Mouse (Mus musculus) midbrain, embryonic 11.5 days (tissue): ENCODE data around the gene Sema4b. TPM values are rescaled to one million over a fixed set of nuclear protein-coding genes. Genes with fewer than 3 reads are reported as not detected.

Source experiments
- ATAC-seq: fragments of 200-750 bp; cut with Nextera tagmentation; 2 replicates; pipeline ENCODE4 v1.8.0; 2017; ENCODE audit warnings: moderate TSS enrichment, moderate library complexity; ENCODE audit not compliant: low FRiP score
- DNase-seq: peaks from one replicate; pipeline ENCODE4 v3.0.0; 2015; ENCODE audit warnings: low spot score; ENCODE audit errors: missing footprints
- H3K27ac ChIP-seq: fragments of 300-500 bp; sonication (generic); 2 replicates; pipeline ENCODE4 v1.5.1; 2014; ENCODE audit warnings: low read depth, low read length
- H3K27me3 ChIP-seq: fragments of 300-500 bp; sonication (generic); 2 replicates; pipeline ENCODE4 v1.6.1; 2014; ENCODE audit warnings: mild to moderate bottlenecking, low read length, moderate library complexity, mixed read lengths; ENCODE audit not compliant: control insufficient read depth, insufficient read depth
- H3K36me3 ChIP-seq: fragments of 300-500 bp; sonication (generic); 2 replicates; pipeline ENCODE4 v1.6.1; 2014; ENCODE audit warnings: mild to moderate bottlenecking, low read length, moderate library complexity, mixed read lengths; ENCODE audit not compliant: control insufficient read depth, insufficient read depth
- H3K4me1 ChIP-seq: fragments of 300-500 bp; sonication (generic); 2 replicates; pipeline ENCODE4 v1.6.1; 2014; ENCODE audit warnings: low read length; ENCODE audit not compliant: control insufficient read depth, insufficient read depth
- H3K4me2 ChIP-seq: fragments of 300-500 bp; sonication (generic); 2 replicates; pipeline ENCODE4 v1.6.1; 2014; ENCODE audit warnings: mild to moderate bottlenecking, moderate library complexity
- H3K4me3 ChIP-seq: fragments of 300-500 bp; sonication (generic); 2 replicates; pipeline ENCODE4 v1.5.1; 2014; ENCODE audit warnings: low read depth, low read length
- H3K9ac ChIP-seq: fragments of 300-500 bp; sonication (generic); 2 replicates; pipeline ENCODE4 v1.6.1; 2014; ENCODE audit warnings: low read length
- H3K9me3 ChIP-seq: fragments of 300-500 bp; sonication (generic); 2 replicates; pipeline ENCODE4 v1.6.1; 2016; ENCODE audit warnings: low read length; ENCODE audit not compliant: control insufficient read depth
- WGBS: fragments of 180-500 bp; shearing (Covaris S2); extraction: QIAGEN DNeasy Blood & Tissue Kit; methylation state at CpG from one replicate; pipeline ENCODE4 v1.1.7; 2014; 5-methylcytosine and 5-hydroxymethylcytosine counted together
- polyA plus RNA-seq: library from polyadenylated mRNA; unstranded; fragments of >200 nt; fragmentation: Nextera tagmentation; extraction: Ambion mirVana; gene quantifications from 2 replicates; pipeline ENCODE4 v1.2.1, GENCODE M21; 2014

The Sema4b gene
- polyA plus RNA-seq, 1 experiment from 2014 or later, result 10.5 TPM

GRCm38 (mm10) chr7:80215398-80215797 lies 28.8 kb downstream of the Sema4b start:
- 0 out of 2 replicates have a peak overlapping the region, but pooled peaks have one; percentile 10 for H3K9ac ChIP-seq
- no peak overlapping the region for H3K27ac ChIP-seq
- peak; percentile 79 for ATAC-seq

DNA sequence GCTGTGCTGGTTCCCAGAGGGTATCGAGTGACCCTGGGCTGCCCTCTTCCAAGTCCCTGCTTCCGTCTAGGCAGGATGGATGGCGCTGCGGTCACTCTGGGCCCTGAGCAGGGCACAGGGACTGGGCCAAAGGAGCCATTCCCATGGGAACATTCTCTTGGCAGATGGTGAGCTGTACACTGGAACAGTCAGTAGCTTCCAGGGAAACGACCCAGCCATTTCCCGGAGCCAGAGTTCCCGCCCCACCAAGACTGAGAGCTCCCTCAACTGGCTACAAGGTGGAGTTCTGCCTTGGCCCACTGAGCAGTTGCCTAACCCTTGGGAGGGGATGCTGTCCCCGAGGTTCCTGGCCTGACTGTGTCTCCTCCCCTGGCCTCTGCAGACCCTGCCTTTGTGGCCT lies 29.9 kb downstream of the Sema4b start:
- Histone ChIP-seq H3K4me3 (no peak overlapping the region), H3K4me1 (no peaks in the 10 kb centered on the region), H3K9ac (no peak overlapping the region), H3K9me3 (no peaks in the 10 kb centered on the region), H3K27ac (no peak overlapping the region), H3K27me3 (no peaks in the 10 kb centered on the region), H3K36me3 (peaks cover 17% of the 10 kb centered on the region), H3K4me2 (no peak overlapping the region)
- DNase-seq (no peak), ATAC-seq (no peak)
- 84% methylated on average over 8 of the region's 8 CpGs for WGBS

More at GRCm38 (mm10) chr7:80215398-80215797, 28.8 kb downstream of the Sema4b start:
- DNase-seq, result peak; percentile 97
- H3K27me3 ChIP-seq, result no peaks in the 10 kb centered on the region
- H3K4me2 ChIP-seq, result no peak overlapping the region
- no peak overlapping the region for H3K4me3 ChIP-seq
- H3K36me3 ChIP-seq, result peaks cover 15% of the 10 kb centered on the region
- no peaks in the 10 kb centered on the region for H3K9me3 ChIP-seq
- no peaks in the 10 kb centered on the region for H3K4me1 ChIP-seq
- WGBS, result 14% methylated on average over 4 of the region's 4 CpGs

DNA sequence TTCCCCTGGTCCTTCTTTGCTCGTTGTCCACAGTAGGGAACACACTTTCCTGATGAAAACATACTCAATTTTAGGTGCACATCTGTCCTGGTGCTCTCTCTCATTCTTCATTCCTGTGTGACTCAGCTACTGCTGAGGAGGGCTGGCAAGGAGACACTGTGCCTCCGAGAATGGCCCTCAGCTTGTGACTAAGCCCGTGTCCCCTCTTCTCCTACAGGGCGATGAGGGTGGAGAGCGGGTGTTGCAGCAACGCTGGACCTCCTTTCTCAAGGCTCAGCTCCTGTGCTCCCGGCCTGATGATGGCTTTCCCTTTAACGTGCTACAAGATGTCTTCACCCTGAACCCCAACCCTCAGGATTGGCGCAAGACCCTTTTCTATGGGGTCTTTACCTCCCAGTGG lies 32.0 kb downstream of the Sema4b start:
- Histone ChIP-seq H3K4me1 (no peaks in the 10 kb centered on the region), H3K9me3 (no peaks in the 10 kb centered on the region), H3K27me3 (no peaks in the 10 kb centered on the region), H3K4me3 (no peak overlapping the region), H3K36me3 (peaks cover 19% of the 10 kb centered on the region), H3K9ac (no peak overlapping the region), H3K27ac (no peak overlapping the region), H3K4me2 (no peak overlapping the region)
- 93% methylated on average over 9 of the region's 9 CpGs for WGBS
- DNase-seq (no peak), ATAC-seq (no peak)

- Histone ChIP-seq H3K4me3 (no peak overlapping the region), H3K27ac (no peak overlapping the region), H3K4me1 (no peaks in the 10 kb centered on the region), H3K9ac (no peak overlapping the region), H3K36me3 (peaks cover 27% of the 10 kb centered on the region), H3K27me3 (no peaks in the 10 kb centered on the region), H3K4me2 (no peak overlapping the region), H3K9me3 (no peaks in the 10 kb centered on the region)
- no peak for ATAC-seq
- DNase-seq, result no peak
- 95% methylated on average over 9 of the region's 9 CpGs for WGBS
Measured at GRCm38 (mm10) chr7:80220237-80220797, 33.7 kb downstream of the Sema4b start.

GRCm38 (mm10) chr7:80221179-80221750 lies 34.6 kb downstream of the Sema4b start:
- no peak overlapping the region for H3K27ac ChIP-seq
- no peaks in the 10 kb centered on the region for H3K4me1 ChIP-seq
- 88% methylated on average over 4 of the region's 4 CpGs for WGBS
- H3K9me3 ChIP-seq, result no peaks in the 10 kb centered on the region
- H3K36me3 ChIP-seq, result peaks cover 32% of the 10 kb centered on the region
- H3K9ac ChIP-seq, result no peak overlapping the region
- DNase-seq (no peak), ATAC-seq (no peak)
- no peak overlapping the region for H3K4me3 ChIP-seq
- no peaks in the 10 kb centered on the region for H3K27me3 ChIP-seq
- H3K4me2 ChIP-seq, result no peak overlapping the region

DNA sequence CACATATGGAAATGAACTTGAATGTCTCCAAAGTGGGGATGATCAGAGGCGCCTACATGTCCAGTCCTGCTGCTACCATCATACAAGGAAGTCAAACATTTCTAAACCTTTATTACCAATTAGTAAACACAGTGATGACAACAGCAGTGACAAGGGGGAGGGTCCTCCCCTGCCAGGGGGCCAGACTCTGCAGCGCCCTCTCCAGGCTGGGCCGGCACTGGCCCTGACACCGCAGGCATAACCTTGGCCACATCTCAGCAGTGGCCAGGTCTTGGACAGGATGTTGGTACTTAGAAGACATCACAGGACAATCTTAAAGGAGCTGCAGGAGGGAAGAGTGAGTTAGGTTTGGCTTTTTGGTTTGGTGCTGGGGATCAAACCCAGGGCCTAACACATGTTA lies 40.4 kb downstream of the Sema4b start:
- Histone ChIP-seq H3K4me2 (no peak overlapping the region), H3K27ac (no peak overlapping the region), H3K4me3 (no peak overlapping the region), H3K4me1 (peaks cover 4% of the 10 kb centered on the region; the same call in 1 of the 2 replicates), H3K9ac (no peak overlapping the region), H3K9me3 (no peaks in the 10 kb centered on the region), H3K36me3 (peaks cover 20% of the 10 kb centered on the region), H3K27me3 (no peaks in the 10 kb centered on the region)
- 95% methylated on average over 4 of the region's 4 CpGs for WGBS
- no peak for ATAC-seq
- DNase-seq, result no peak

GRCm38 (mm10) chr7:80230196-80230595 lies 43.6 kb downstream of the Sema4b start:
- H3K27ac ChIP-seq, result no peak overlapping the region
- DNase-seq (no peak), ATAC-seq (no peak)
- no peak overlapping the region for H3K9ac ChIP-seq
- no peak overlapping the region for H3K4me2 ChIP-seq
- H3K4me3 ChIP-seq, result no peak overlapping the region
- peaks cover 11% of the 10 kb centered on the region for H3K36me3 ChIP-seq
- peaks cover 9% of the 10 kb centered on the region; the same call in 1 of the 2 replicates for H3K4me1 ChIP-seq
- no peaks in the 10 kb centered on the region for H3K27me3 ChIP-seq
- 63% methylated on average over 6 of the region's 6 CpGs for WGBS
- H3K9me3 ChIP-seq, result no peaks in the 10 kb centered on the region

DNA sequence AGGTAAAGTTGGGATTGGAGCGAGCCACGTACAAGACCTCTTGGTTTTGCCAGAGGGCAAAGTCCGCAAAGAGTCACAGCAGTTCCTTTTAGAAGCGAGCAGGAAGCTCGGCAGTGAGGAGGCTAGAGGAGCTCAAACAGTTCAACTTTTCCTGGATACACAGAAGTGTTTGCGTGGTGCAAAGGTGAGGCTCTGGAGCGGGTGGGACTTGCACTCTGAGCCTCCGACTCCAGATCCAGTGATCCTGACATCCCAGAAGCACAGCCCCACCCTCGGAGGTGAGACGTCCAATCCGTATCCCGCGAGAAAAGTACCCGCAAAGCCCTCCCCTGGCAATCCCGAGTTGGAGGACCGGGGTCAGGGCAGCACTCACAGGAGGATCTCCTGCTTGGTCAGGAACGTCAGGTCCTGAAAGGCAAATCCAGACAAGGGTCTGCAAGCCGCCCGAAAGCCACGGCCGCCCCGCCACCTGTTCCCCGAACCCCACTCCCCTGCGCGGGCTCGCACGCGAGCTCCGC lies 45.4 kb downstream of the Sema4b start:
- DNase-seq, result peak; percentile 88
- no peak; the same call in 1 of the 2 replicates for ATAC-seq

GRCm38 (mm10) chr7:80232489-80233029 lies 45.9 kb downstream of the Sema4b start, which contains the start of the genes Cib1 and Gdpgp1:
Gene Cib1, minus strand, starts transcription at chr7:80232813.
Gene Gdpgp1, plus strand, starts transcription at chr7:80232865.
- H3K4me2 ChIP-seq, result peak within 1 kb of the TSS; percentile 81
- peak within 1 kb of the TSS; percentile 58 for H3K4me3 ChIP-seq
- peak; percentile 98 for ATAC-seq
- under 1% methylated on average over 53 of the region's 56 CpGs for WGBS
- peak within 1 kb of the TSS; percentile 67 for H3K9ac ChIP-seq
- H3K36me3 ChIP-seq, result no peaks in the 10 kb centered on the region
- H3K4me1 ChIP-seq, result peaks cover 9% of the 10 kb centered on the region; the same call in 1 of the 2 replicates
- no peaks in the 10 kb centered on the region for H3K27me3 ChIP-seq
- peak; percentile 100 for DNase-seq
- no peak within 1 kb of the TSS for H3K27ac ChIP-seq
- H3K9me3 ChIP-seq, result no peaks in the 10 kb centered on the region

More for the DNA sequence above, 45.4 kb downstream of the Sema4b start:
- no peaks in the 10 kb centered on the region for H3K9me3 ChIP-seq
- H3K27me3 ChIP-seq, result no peaks in the 10 kb centered on the region
- peak overlapping the region; percentile 55 for H3K9ac ChIP-seq
- under 1% methylated on average over 29 of the region's 29 CpGs for WGBS
- peaks cover 4% of the 10 kb centered on the region; the same call in 1 of the 2 replicates for H3K36me3 ChIP-seq
- H3K27ac ChIP-seq, result no peak overlapping the region
- peaks cover 9% of the 10 kb centered on the region; the same call in 1 of the 2 replicates for H3K4me1 ChIP-seq
- H3K4me3 ChIP-seq, result peak overlapping the region; percentile 58
- H3K4me2 ChIP-seq, result peak overlapping the region; percentile 81
